Mouse (Mus musculus) cerebellum, adult 9-10 months (tissue): ENCODE results near the gene Gm15085.
"Not testable (repeated sequence)": the region's sequence is repeated elsewhere in the genome, so short reads cannot be mapped to it uniquely, and the experiment has no call there.

ENCODE experiments used
- DNase-seq: peaks from one replicate; pipeline ENCODE4 v3.0.0; 2022

Gm15085 gene

GRCm38 (mm10) chrX:149447317-149447716, at the start of gene Gm15085:
Gene Gm15085 (plus strand): TSS chrX:149447617.
- DNase-seq, result not testable (repeated sequence)
